ENCODE assay signal across 9 mouse cellular contexts in genomic region chr15:98987077-98987630, GRCm38 (mm10). TPM values are rescaled to one million over a fixed set of nuclear protein-coding genes. Genes with fewer than 3 reads are reported as not detected.
DNase-seq lines count a peak whose midpoint lies in the region; ATAC-seq lines count a peak whose summit lies in the region.
"Had no signal": no experiment of that assay in that cellular context is flagged by ENCODE, and none has a peak within 500 bp of the region (broad histone marks: within the 10 kb centered on the region; RNA-seq: fewer than 3 reads in every experiment).

No protein-coding gene starts in this region.

- peak overlapping the region; percentile 70 for H3K4me2 ChIP-seq in midbrain, embryonic 13.5 days (replicated peaks)

- no peaks in the 10 kb centered on the region for H3K9me3 ChIP-seq in midbrain, embryonic 13.5 days

- peak; percentile 66 to 67 for DNase-seq in cerebellum, postnatal 14 days
- no peak for DNase-seq in cerebellum, postnatal 25 days
- peak; percentile 65 for DNase-seq in embryo, embryonic 10 days (ENCODE audit: low spot score)
- DNase-seq in heart, postnatal 10 days = peak; percentile 69 to 77
- DNase-seq in left cerebral cortex, postnatal 14 days (ENCODE audit: low spot score in 2 of 2) = no peak
- DNase-seq in gastrocnemius, adult 8-10 months (ENCODE audit: low spot score in 2 of 2) = no peak

- H3K27me3 ChIP-seq in midbrain, embryonic 13.5 days = no peaks in the 10 kb centered on the region

- peak; percentile 25; the same call in 1 of the 2 replicates for ATAC-seq in midbrain, embryonic 13.5 days
- no peak for ATAC-seq in monocyte, adult 5-6 weeks (replicated peaks; ENCODE audit: insufficient number of reproducible peaks, low FRiP score, low TSS enrichment, poor library complexity, severe bottlenecking)

- H3K4me3 ChIP-seq in midbrain, embryonic 13.5 days (replicated peaks) = peak overlapping the region; percentile 49

- 0 out of 2 replicates have a peak, but pooled peaks cover 4% of the 10 kb centered on the region for H3K36me3 ChIP-seq in midbrain, embryonic 13.5 days

- 0% methylated on average over 7 of the region's 7 CpGs for WGBS in midbrain, embryonic 13.5 days

- H3K9ac ChIP-seq in midbrain, embryonic 13.5 days (replicated peaks) = peak overlapping the region; percentile 94

- intact Hi-C loops in heart, postnatal 10 days (cut with DNase I) = no loop called here
- intact Hi-C loops in left cerebral cortex, postnatal 14 days (cut with DNase I) = no loop called here

- peak overlapping the region; percentile 99 for H3K27ac ChIP-seq in midbrain, embryonic 13.5 days

- H3K4me1 ChIP-seq in midbrain, embryonic 13.5 days (replicated peaks) = peaks cover 86% of the 10 kb centered on the region

RNA-seq across cellular contexts. Expression of gene Tuba1a, which starts 33.7 kb away (rescaled TPM):
- 100 to 1,000 TPM; 263 to 273 TPM for total RNA-seq in heart, postnatal 10 days (2021)
- 15,883 and 15,999 TPM in 2 replicates for polyA plus RNA-seq in midbrain, embryonic 13.5 days (2015; fragmentation: Nextera tagmentation; extraction: Ambion mirVana)
- 1,000 to 10,000 TPM; 2,132 to 2,150 TPM for total RNA-seq in left cerebral cortex, postnatal 14 days (2021)
- total RNA-seq in monocyte, adult 5-6 weeks (2017) = 79.8 to 96.7 TPM (median 88.2 TPM) in 3 replicates
- total RNA-seq in gastrocnemius, adult 8-10 months (2022) = 10 to 100 TPM; 12.6 to 24.0 (median 18.4) TPM

RNA-seq across cellular contexts. Expression of gene Gm49450, which starts 33.8 kb away (rescaled TPM):
- total RNA-seq in heart, postnatal 10 days (2021) = not detected
- polyA plus RNA-seq in midbrain, embryonic 13.5 days (2015; fragmentation: Nextera tagmentation; extraction: Ambion mirVana) = not detected in 2 replicates
- total RNA-seq in left cerebral cortex, postnatal 14 days (2021) = not detected
- total RNA-seq in monocyte, adult 5-6 weeks (2017) = 12.2 to 56.4 TPM in 2 of 3 replicates, not detected in the other
- not detected for total RNA-seq in gastrocnemius, adult 8-10 months (2022)
- total RNA-seq: heart, postnatal 36 days had no signal

RNA-seq across cellular contexts. Expression of gene Tuba1c, which starts 42.5 kb away (rescaled TPM):
- total RNA-seq in heart, postnatal 10 days (2021) = 10 to 100 TPM; 80.7 to 99.8 TPM
- 37.3 and 41.4 TPM in 2 replicates for polyA plus RNA-seq in midbrain, embryonic 13.5 days (2015; fragmentation: Nextera tagmentation; extraction: Ambion mirVana)
- 100 to 1,000 TPM; 129 to 142 TPM for total RNA-seq in left cerebral cortex, postnatal 14 days (2021)
- 104 to 150 TPM (median 116 TPM) in 3 replicates for total RNA-seq in monocyte, adult 5-6 weeks (2017)
- total RNA-seq in gastrocnemius, adult 8-10 months (2022) = 1 to 10 TPM; 5.7 to 7.8 (median 6.8) TPM

RNA-seq across cellular contexts. Expression of gene Tuba1b, which starts 52.8 kb away (rescaled TPM):
- total RNA-seq in heart, postnatal 10 days (2021) = 100 to 1,000 TPM; 373 to 402 TPM
- 1,161 and 1,231 TPM in 2 replicates for polyA plus RNA-seq in midbrain, embryonic 13.5 days (2015; fragmentation: Nextera tagmentation; extraction: Ambion mirVana)
- total RNA-seq in left cerebral cortex, postnatal 14 days (2021) = 100 to 1,000 TPM; 689 to 750 TPM
- total RNA-seq in monocyte, adult 5-6 weeks (2017) = 86.5 to 154 TPM (median 137 TPM) in 3 replicates
- 10 to 100 TPM; 12.6 to 24.6 (median 20.3) TPM for total RNA-seq in gastrocnemius, adult 8-10 months (2022)

Comparison
In these comparisons a context has a peak if more than half of its experiments do, and no peak if none do; other contexts are left out.
1. DNase-seq: peak in cerebellum, postnatal 14 days (2 of 2), embryo, embryonic 10 days (single experiment) and heart, postnatal 10 days (2 of 2); none in cerebellum, postnatal 25 days (0 of 2), left cerebral cortex, postnatal 14 days (0 of 2) and gastrocnemius, adult 8-10 months (0 of 2).
2. RNA of gene Tuba1a, which starts 33.7 kb away (total RNA-seq): 2,132 to 2,150 TPM in left cerebral cortex, postnatal 14 days; 263 to 273 TPM in heart, postnatal 10 days, 79.8 to 96.7 TPM in monocyte, adult 5-6 weeks and 12.6 to 24.0 TPM in gastrocnemius, adult 8-10 months; every median in the first group is over 4 times any median in the second.
3. RNA of gene Tuba1c, which starts 42.5 kb away (total RNA-seq): 129 to 142 TPM in left cerebral cortex, postnatal 14 days, 104 to 150 TPM in monocyte, adult 5-6 weeks and 80.7 to 99.8 TPM in heart, postnatal 10 days; 5.7 to 7.8 TPM in gastrocnemius, adult 8-10 months; every median in the first group is over 4 times any median in the second.